Mouse (Mus musculus): ENCODE measurements around the gene Cat. TPM values are rescaled to one million over a fixed set of nuclear protein-coding genes. Genes with fewer than 3 reads are reported as not detected.

The Cat gene
- polyA plus RNA-seq, 1 experiment from 2014 or later: 95.8 TPM

DNA sequence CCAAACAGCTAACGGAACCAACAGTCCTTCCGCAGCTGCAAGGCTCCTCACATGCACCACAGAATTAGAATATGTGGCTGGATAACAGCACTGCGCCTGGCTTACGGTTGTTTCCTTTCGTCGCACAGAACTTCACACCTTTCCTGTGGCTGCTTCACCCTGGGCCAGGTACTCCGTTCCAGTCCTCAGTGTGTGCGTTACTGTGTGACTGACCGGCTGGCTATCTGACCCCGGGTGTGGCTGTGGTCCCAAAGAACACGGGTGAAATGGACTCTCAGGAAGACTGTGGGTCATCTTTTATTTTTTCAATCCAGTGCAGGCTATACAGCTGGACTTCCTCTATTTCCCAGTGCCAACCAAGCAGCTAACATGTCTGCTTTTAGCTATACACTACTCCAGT lies 19.5 kb downstream of the Cat start:
- Histone ChIP-seq H3K36me3 (ENCODE audit: control insufficient read depth, insufficient read depth, low read length) (peaks cover 16% of the 10 kb centered on the region), H3K27me3 (replicated peaks; ENCODE audit: control insufficient read depth, insufficient read depth, low read length) (no peaks in the 10 kb centered on the region), H3K4me3 (ENCODE audit: low read length) (no peak overlapping the region), H3K4me2 (ENCODE audit: low read length) (no peak overlapping the region), H3K4me1 (ENCODE audit: control insufficient read depth, insufficient read depth, low read depth, low read length) (no peaks in the 10 kb centered on the region), H3K9me3 (ENCODE audit: control insufficient read depth, low read length) (no peaks in the 10 kb centered on the region), H3K9ac (ENCODE audit: low read depth, low read length) (no peak overlapping the region), H3K27ac (ENCODE audit: low read depth, low read length) (no peak overlapping the region)
- WGBS: 95% methylated on average over 11 of the region's 11 CpGs
- no peak for ATAC-seq

DNA sequence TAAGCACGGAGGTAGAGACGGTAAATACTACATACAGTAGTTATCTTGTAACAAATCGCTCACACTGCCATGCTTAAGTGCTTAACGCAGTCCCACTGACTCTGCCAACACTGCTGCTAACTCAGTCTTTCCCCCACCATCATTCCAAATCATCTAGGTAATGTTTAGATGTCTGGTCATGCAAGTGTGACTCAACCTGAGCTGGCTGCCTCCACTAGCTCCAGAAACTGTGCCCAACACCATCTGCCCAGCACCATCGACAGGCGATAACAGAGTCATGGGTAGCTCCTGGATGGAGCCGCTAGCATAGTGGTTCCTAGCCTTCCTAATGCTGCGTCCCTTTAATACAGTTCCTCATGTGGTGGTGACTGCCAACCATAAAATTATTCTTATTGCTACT lies 20.4 kb downstream of the Cat start:
- Histone ChIP-seq H3K4me1 (ENCODE audit: control insufficient read depth, insufficient read depth, low read depth, low read length) (no peaks in the 10 kb centered on the region), H3K36me3 (ENCODE audit: control insufficient read depth, insufficient read depth, low read length) (peaks cover 20% of the 10 kb centered on the region), H3K4me3 (ENCODE audit: low read length) (no peak overlapping the region), H3K9me3 (ENCODE audit: control insufficient read depth, low read length) (no peaks in the 10 kb centered on the region), H3K9ac (ENCODE audit: low read depth, low read length) (no peak overlapping the region), H3K27me3 (replicated peaks; ENCODE audit: control insufficient read depth, insufficient read depth, low read length) (no peaks in the 10 kb centered on the region), H3K27ac (ENCODE audit: low read depth, low read length) (no peak overlapping the region), H3K4me2 (ENCODE audit: low read length) (no peak overlapping the region)
- WGBS: 94% methylated on average over 8 of the region's 8 CpGs
- ATAC-seq: no peak

- Histone ChIP-seq H3K4me3 (ENCODE audit: low read length) (no peak overlapping the region), H3K36me3 (ENCODE audit: control insufficient read depth, insufficient read depth, low read length) (peaks cover 26% of the 10 kb centered on the region), H3K27me3 (replicated peaks; ENCODE audit: control insufficient read depth, insufficient read depth, low read length) (no peaks in the 10 kb centered on the region), H3K27ac (ENCODE audit: low read depth, low read length) (no peak overlapping the region), H3K9me3 (ENCODE audit: control insufficient read depth, low read length) (no peaks in the 10 kb centered on the region), H3K9ac (ENCODE audit: low read depth, low read length) (no peak overlapping the region), H3K4me2 (ENCODE audit: low read length) (no peak overlapping the region), H3K4me1 (ENCODE audit: control insufficient read depth, insufficient read depth, low read depth, low read length) (no peaks in the 10 kb centered on the region)
- no peak for ATAC-seq
- WGBS: 96% methylated on average over 5 of the region's 5 CpGs
Measured at GRCm38 (mm10) chr2:103462746-103463145, 22.2 kb downstream of the Cat start.

GRCm38 (mm10) chr2:103461743-103462142 lies 23.2 kb downstream of the Cat start:
- H3K9ac ChIP-seq (ENCODE audit: low read depth, low read length): no peak overlapping the region
- no peak overlapping the region for H3K4me2 ChIP-seq (ENCODE audit: low read length)
- H3K27ac ChIP-seq (ENCODE audit: low read depth, low read length): no peak overlapping the region
- WGBS: 36% methylated on average over 9 of the region's 9 CpGs
- ATAC-seq: no peak
- H3K4me1 ChIP-seq (ENCODE audit: control insufficient read depth, insufficient read depth, low read depth, low read length): no peaks in the 10 kb centered on the region
- H3K9me3 ChIP-seq (ENCODE audit: control insufficient read depth, low read length): no peaks in the 10 kb centered on the region
- no peak overlapping the region for H3K4me3 ChIP-seq (ENCODE audit: low read length)
- no peaks in the 10 kb centered on the region for H3K27me3 ChIP-seq (replicated peaks; ENCODE audit: control insufficient read depth, insufficient read depth, low read length)
- H3K36me3 ChIP-seq (ENCODE audit: control insufficient read depth, insufficient read depth, low read length): peaks cover 24% of the 10 kb centered on the region

DNA sequence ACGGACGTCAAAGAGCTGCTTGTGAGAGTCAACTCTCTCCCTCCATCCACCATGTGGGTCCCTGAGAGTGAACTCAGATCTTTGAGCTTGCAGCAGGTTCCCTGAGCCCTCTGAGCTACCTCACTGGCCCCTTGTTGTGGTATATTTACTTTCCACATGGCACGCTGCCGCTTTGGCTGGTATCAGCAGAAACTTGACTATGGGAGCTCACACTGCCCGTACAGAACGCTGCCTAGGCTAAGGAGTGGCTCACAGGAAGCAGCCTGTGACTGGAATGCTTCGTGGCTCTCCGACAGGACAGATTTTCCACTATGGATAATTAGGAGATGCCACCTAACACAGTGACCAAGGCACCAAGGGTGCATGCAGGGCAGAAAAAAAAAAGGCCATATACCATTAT lies 23.8 kb downstream of the Cat start:
- Histone ChIP-seq H3K27ac (ENCODE audit: low read depth, low read length) (peak overlapping the region; percentile 42), H3K36me3 (ENCODE audit: control insufficient read depth, insufficient read depth, low read length) (peaks cover 24% of the 10 kb centered on the region), H3K27me3 (replicated peaks; ENCODE audit: control insufficient read depth, insufficient read depth, low read length) (no peaks in the 10 kb centered on the region), H3K4me1 (ENCODE audit: control insufficient read depth, insufficient read depth, low read depth, low read length) (no peaks in the 10 kb centered on the region), H3K4me2 (ENCODE audit: low read length) (no peak overlapping the region), H3K9ac (ENCODE audit: low read depth, low read length) (no peak overlapping the region), H3K9me3 (ENCODE audit: control insufficient read depth, low read length) (no peaks in the 10 kb centered on the region), H3K4me3 (ENCODE audit: low read length) (no peak overlapping the region)
- ATAC-seq: no peak
- 79% methylated on average over 8 of the region's 8 CpGs for WGBS

GRCm38 (mm10) chr2:103459069-103459468 lies 25.9 kb downstream of the Cat start:
- ATAC-seq: no peak
- 95% methylated on average over 10 of the region's 10 CpGs for WGBS
- Histone ChIP-seq H3K4me3 (ENCODE audit: low read length) (no peak overlapping the region), H3K27me3 (replicated peaks; ENCODE audit: control insufficient read depth, insufficient read depth, low read length) (no peaks in the 10 kb centered on the region), H3K9ac (ENCODE audit: low read depth, low read length) (no peak overlapping the region), H3K9me3 (ENCODE audit: control insufficient read depth, low read length) (no peaks in the 10 kb centered on the region), H3K4me1 (ENCODE audit: control insufficient read depth, insufficient read depth, low read depth, low read length) (no peaks in the 10 kb centered on the region), H3K4me2 (ENCODE audit: low read length) (no peak overlapping the region), H3K36me3 (ENCODE audit: control insufficient read depth, insufficient read depth, low read length) (peaks cover 28% of the 10 kb centered on the region), H3K27ac (ENCODE audit: low read depth, low read length) (no peak overlapping the region)

- no peaks in the 10 kb centered on the region for H3K4me1 ChIP-seq (ENCODE audit: control insufficient read depth, insufficient read depth, low read depth, low read length)
Measured at GRCm38 (mm10) chr2:103457628-103458027, 27.3 kb downstream of the Cat start.

GRCm38 (mm10) chr2:103457048-103457447 lies 27.9 kb downstream of the Cat start:
- H3K27ac ChIP-seq (ENCODE audit: low read depth, low read length): no peak overlapping the region
- no peak overlapping the region for H3K4me2 ChIP-seq (ENCODE audit: low read length)
- 92% methylated on average over 5 of the region's 5 CpGs for WGBS
- H3K9me3 ChIP-seq (ENCODE audit: control insufficient read depth, low read length): no peaks in the 10 kb centered on the region
- no peaks in the 10 kb centered on the region for H3K4me1 ChIP-seq (ENCODE audit: control insufficient read depth, insufficient read depth, low read depth, low read length)
- H3K27me3 ChIP-seq (replicated peaks; ENCODE audit: control insufficient read depth, insufficient read depth, low read length): no peaks in the 10 kb centered on the region
- peak; percentile 28 for ATAC-seq
- H3K36me3 ChIP-seq (ENCODE audit: control insufficient read depth, insufficient read depth, low read length): peaks cover 28% of the 10 kb centered on the region
- H3K4me3 ChIP-seq (ENCODE audit: low read length): no peak overlapping the region
- H3K9ac ChIP-seq (ENCODE audit: low read depth, low read length): no peak overlapping the region

More at GRCm38 (mm10) chr2:103457628-103458027, 27.3 kb downstream of the Cat start:
- Histone ChIP-seq H3K27ac (ENCODE audit: low read depth, low read length) (no peak overlapping the region), H3K4me2 (ENCODE audit: low read length) (no peak overlapping the region), H3K36me3 (ENCODE audit: control insufficient read depth, insufficient read depth, low read length) (peaks cover 28% of the 10 kb centered on the region), H3K4me3 (ENCODE audit: low read length) (no peak overlapping the region), H3K9ac (ENCODE audit: low read depth, low read length) (no peak overlapping the region), H3K9me3 (ENCODE audit: control insufficient read depth, low read length) (no peaks in the 10 kb centered on the region), H3K27me3 (replicated peaks; ENCODE audit: control insufficient read depth, insufficient read depth, low read length) (no peaks in the 10 kb centered on the region)
- no peak for ATAC-seq
- 89% methylated on average over 7 of the region's 7 CpGs for WGBS

DNA sequence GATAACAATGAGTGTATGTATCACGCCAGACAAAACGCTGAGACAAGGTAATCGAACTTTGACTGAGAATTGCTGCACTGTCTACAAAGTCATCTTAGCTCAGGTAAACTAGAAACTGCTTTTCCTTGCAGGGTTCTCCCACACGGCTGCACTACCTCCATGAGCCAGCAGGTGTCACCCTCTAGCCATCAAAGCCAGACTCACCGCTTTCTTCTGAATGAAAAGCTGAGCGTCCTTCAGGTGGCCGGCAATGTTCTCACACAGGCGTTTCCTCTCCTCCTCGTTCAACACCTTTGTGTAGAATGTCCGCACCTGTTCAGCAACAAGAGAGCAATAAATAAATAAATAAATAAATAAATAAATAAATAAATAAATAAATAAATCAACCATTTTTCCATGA lies 28.3 kb downstream of the Cat start:
- Histone ChIP-seq H3K9me3 (ENCODE audit: control insufficient read depth, low read length) (no peaks in the 10 kb centered on the region), H3K27me3 (replicated peaks; ENCODE audit: control insufficient read depth, insufficient read depth, low read length) (no peaks in the 10 kb centered on the region), H3K9ac (ENCODE audit: low read depth, low read length) (no peak overlapping the region), H3K4me3 (ENCODE audit: low read length) (no peak overlapping the region), H3K27ac (ENCODE audit: low read depth, low read length) (no peak overlapping the region), H3K4me1 (ENCODE audit: control insufficient read depth, insufficient read depth, low read depth, low read length) (no peaks in the 10 kb centered on the region), H3K36me3 (ENCODE audit: control insufficient read depth, insufficient read depth, low read length) (peaks cover 28% of the 10 kb centered on the region), H3K4me2 (ENCODE audit: low read length) (no peak overlapping the region)
- 30% methylated on average over 10 of the region's 10 CpGs for WGBS
- peak; percentile 80 for ATAC-seq

GRCm38 (mm10) chr2:103455748-103456147 lies 29.2 kb downstream of the Cat start:
- ATAC-seq: no peak
- H3K4me3 ChIP-seq (ENCODE audit: low read length): no peak overlapping the region
- H3K27me3 ChIP-seq (replicated peaks; ENCODE audit: control insufficient read depth, insufficient read depth, low read length): no peaks in the 10 kb centered on the region
- no peak overlapping the region for H3K27ac ChIP-seq (ENCODE audit: low read depth, low read length)
- H3K9ac ChIP-seq (ENCODE audit: low read depth, low read length): no peak overlapping the region
- H3K4me1 ChIP-seq (ENCODE audit: control insufficient read depth, insufficient read depth, low read depth, low read length): no peaks in the 10 kb centered on the region
- no peaks in the 10 kb centered on the region for H3K9me3 ChIP-seq (ENCODE audit: control insufficient read depth, low read length)
- peaks cover 28% of the 10 kb centered on the region for H3K36me3 ChIP-seq (ENCODE audit: control insufficient read depth, insufficient read depth, low read length)
- H3K4me2 ChIP-seq (ENCODE audit: low read length): no peak overlapping the region
- whole genome bisulfite sequencing: 96% methylated on average over 7 of the region's 7 CpGs
